Mouse (Mus musculus): ENCODE data around the gene Ptprd. TPM values are rescaled to one million over a fixed set of nuclear protein-coding genes. Genes with fewer than 3 reads are reported as not detected.

Ptprd gene
- polyA plus RNA-seq, 1 experiment from 2014 or later: 76.0 TPM

- ATAC-seq (ENCODE audit: low FRiP score, low TSS enrichment) (no peak), DNase-seq (no peak)
- Histone ChIP-seq H3K9me3 (ENCODE audit: control insufficient read depth, low read length) (no peaks in the 10 kb centered on the region), H3K27ac (replicated peaks; ENCODE audit: low read depth, low read length) (no peak overlapping the region), H3K36me3 (ENCODE audit: control insufficient read depth, insufficient read depth, low read length) (no peaks in the 10 kb centered on the region), H3K4me1 (ENCODE audit: control insufficient read depth, insufficient read depth, low read length) (no peaks in the 10 kb centered on the region), H3K9ac (replicated peaks; ENCODE audit: low read length) (no peak overlapping the region), H3K4me2 (ENCODE audit: low read length) (no peak overlapping the region), H3K4me3 (replicated peaks; ENCODE audit: low read depth, low read length) (no peak overlapping the region), H3K27me3 (ENCODE audit: control insufficient read depth, insufficient read depth, low read length) (no peaks in the 10 kb centered on the region)
- 86% methylated on average over 1 of the region's 1 CpGs for WGBS
Measured at GRCm38 (mm10) chr4:76839016-76839415, 1372.7 kb downstream of the Ptprd start.

DNA sequence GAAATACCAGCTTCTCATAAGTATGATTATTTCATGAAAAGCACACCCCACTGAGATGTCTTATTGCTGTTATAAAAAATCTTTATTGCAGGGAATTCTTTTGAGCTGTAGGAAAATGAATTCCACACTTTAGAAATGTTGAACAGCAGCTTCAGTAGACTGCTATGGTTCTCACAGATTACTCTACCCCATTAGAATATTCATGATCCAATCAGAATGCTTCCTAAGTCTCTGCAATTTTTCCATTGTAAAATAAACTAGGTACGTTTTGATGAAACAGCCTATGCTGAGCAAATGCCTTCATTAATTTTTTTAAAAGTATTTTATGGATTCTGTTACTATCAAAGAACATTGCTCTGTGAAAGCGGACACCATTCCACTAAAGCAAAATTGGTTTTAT is 1399.6 kb downstream of the Ptprd start:
- Histone ChIP-seq H3K36me3 (ENCODE audit: control insufficient read depth, insufficient read depth, low read length) (no peaks in the 10 kb centered on the region), H3K4me2 (ENCODE audit: low read length) (no peak overlapping the region), H3K9ac (replicated peaks; ENCODE audit: low read length) (no peak overlapping the region), H3K4me1 (ENCODE audit: control insufficient read depth, insufficient read depth, low read length) (no peaks in the 10 kb centered on the region), H3K27ac (replicated peaks; ENCODE audit: low read depth, low read length) (no peak overlapping the region), H3K9me3 (ENCODE audit: control insufficient read depth, low read length) (no peaks in the 10 kb centered on the region), H3K27me3 (ENCODE audit: control insufficient read depth, insufficient read depth, low read length) (no peaks in the 10 kb centered on the region), H3K4me3 (replicated peaks; ENCODE audit: low read depth, low read length) (no peak overlapping the region)
- ATAC-seq (ENCODE audit: low FRiP score, low TSS enrichment): no peak
- DNase-seq: no peak
- WGBS: 66% methylated on average over 2 of the region's 2 CpGs

- H3K9me3 ChIP-seq (ENCODE audit: control insufficient read depth, low read length): no peaks in the 10 kb centered on the region
- H3K36me3 ChIP-seq (ENCODE audit: control insufficient read depth, insufficient read depth, low read length): no peaks in the 10 kb centered on the region
- H3K27me3 ChIP-seq (ENCODE audit: control insufficient read depth, insufficient read depth, low read length): no peaks in the 10 kb centered on the region
- no peak overlapping the region for H3K9ac ChIP-seq (replicated peaks; ENCODE audit: low read length)
- no peak overlapping the region for H3K4me2 ChIP-seq (ENCODE audit: low read length)
- 85% methylated on average over 4 of the region's 4 CpGs for WGBS
- H3K4me3 ChIP-seq (replicated peaks; ENCODE audit: low read depth, low read length): no peak overlapping the region
- peaks cover 2% of the 10 kb centered on the region; the same call in 1 of the 2 replicates for H3K4me1 ChIP-seq (ENCODE audit: control insufficient read depth, insufficient read depth, low read length)
- DNase-seq (no peak), ATAC-seq (ENCODE audit: low FRiP score, low TSS enrichment) (no peak)
- no peak overlapping the region for H3K27ac ChIP-seq (replicated peaks; ENCODE audit: low read depth, low read length)
Measured at GRCm38 (mm10) chr4:76802708-76803107, 1409.1 kb downstream of the Ptprd start.

DNA sequence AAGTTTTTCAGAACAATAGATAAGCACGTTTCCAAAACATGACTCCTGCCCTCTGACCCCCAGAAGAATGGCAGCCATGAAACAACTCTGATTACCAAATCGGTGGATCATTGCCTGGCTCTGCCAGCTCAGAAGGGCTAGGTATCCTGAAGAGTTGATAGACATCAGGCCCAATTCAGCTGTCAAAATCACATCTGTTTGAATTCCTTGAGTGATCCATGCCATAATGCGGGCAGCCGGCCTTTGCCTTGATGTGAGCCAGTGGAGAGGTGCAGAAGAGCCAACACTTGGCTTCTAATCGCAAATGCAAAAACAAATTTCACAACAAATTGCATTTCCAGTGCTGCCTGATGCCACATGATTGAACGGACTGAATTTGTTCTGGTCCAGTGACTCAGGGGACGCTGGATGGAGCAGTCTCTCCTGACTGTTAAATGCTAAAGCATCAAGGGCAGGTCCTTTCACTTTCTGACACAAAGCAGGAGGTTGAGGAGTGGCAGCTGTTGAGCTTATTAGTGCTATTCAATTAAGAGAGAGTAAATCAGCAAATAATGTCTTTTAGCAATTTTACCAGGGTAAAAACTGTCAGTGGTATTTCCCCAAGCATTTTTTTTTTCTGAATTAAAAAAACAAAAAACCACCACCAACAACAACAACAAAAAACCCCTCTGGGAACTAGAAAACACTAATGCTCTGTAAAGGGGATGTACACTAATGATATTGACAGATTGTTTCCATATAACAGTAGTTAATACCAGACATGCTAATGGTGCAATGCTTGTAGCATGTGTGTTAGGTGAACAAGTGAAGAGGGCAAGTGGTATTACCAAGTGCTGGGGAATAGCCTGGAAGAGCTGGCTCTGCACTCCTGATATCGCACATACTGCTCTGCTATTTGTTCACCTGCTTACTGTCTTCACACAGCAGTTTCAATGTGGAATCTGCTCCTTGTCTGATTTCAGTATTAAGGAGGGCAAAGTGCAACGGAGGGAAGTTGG is 1413.5 kb downstream of the Ptprd start:
- H3K4me3 ChIP-seq (replicated peaks; ENCODE audit: low read depth, low read length): no peak overlapping the region
- ATAC-seq (ENCODE audit: low FRiP score, low TSS enrichment): no peak
- H3K9me3 ChIP-seq (ENCODE audit: control insufficient read depth, low read length): no peaks in the 10 kb centered on the region
- H3K36me3 ChIP-seq (ENCODE audit: control insufficient read depth, insufficient read depth, low read length): no peaks in the 10 kb centered on the region
- DNase-seq: peak; percentile 38
- peaks cover 2% of the 10 kb centered on the region; the same call in 1 of the 2 replicates for H3K4me1 ChIP-seq (ENCODE audit: control insufficient read depth, insufficient read depth, low read length)
- H3K4me2 ChIP-seq (ENCODE audit: low read length): no peak overlapping the region
- H3K27ac ChIP-seq (replicated peaks; ENCODE audit: low read depth, low read length): no peak overlapping the region
- no peaks in the 10 kb centered on the region for H3K27me3 ChIP-seq (ENCODE audit: control insufficient read depth, insufficient read depth, low read length)
- no peak overlapping the region for H3K9ac ChIP-seq (replicated peaks; ENCODE audit: low read length)
- 24% methylated on average over 9 of the region's 9 CpGs for WGBS

DNA sequence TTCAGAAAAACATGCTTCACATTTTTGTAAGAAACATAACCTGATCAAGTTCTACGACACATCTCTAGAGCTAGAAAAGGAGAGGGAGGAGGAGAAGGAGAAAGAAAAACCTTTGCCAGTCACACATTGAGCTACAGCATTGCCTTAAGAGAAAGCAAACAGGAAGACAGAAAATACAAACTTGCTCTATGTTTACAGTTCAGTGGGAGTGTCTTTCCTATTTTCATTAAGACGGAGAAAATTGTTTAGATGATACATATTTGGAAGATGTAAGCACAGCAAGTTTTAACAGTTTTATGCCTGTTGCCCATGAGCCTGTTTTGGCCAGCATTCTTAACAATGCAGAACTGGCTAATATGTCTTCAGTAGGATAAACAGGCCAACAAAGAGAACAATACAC is 1426.4 kb downstream of the Ptprd start:
- Histone ChIP-seq H3K9ac (replicated peaks; ENCODE audit: low read length) (no peak overlapping the region), H3K9me3 (ENCODE audit: control insufficient read depth, low read length) (no peaks in the 10 kb centered on the region), H3K27me3 (ENCODE audit: control insufficient read depth, insufficient read depth, low read length) (no peaks in the 10 kb centered on the region), H3K4me2 (ENCODE audit: low read length) (no peak overlapping the region), H3K4me1 (ENCODE audit: control insufficient read depth, insufficient read depth, low read length) (no peaks in the 10 kb centered on the region), H3K4me3 (replicated peaks; ENCODE audit: low read depth, low read length) (no peak overlapping the region), H3K27ac (replicated peaks; ENCODE audit: low read depth, low read length) (no peak overlapping the region), H3K36me3 (ENCODE audit: control insufficient read depth, insufficient read depth, low read length) (no peaks in the 10 kb centered on the region)
- DNase-seq: no peak
- no peak for ATAC-seq (ENCODE audit: low FRiP score, low TSS enrichment)
- WGBS: 85% methylated on average over 2 of the region's 2 CpGs

DNA sequence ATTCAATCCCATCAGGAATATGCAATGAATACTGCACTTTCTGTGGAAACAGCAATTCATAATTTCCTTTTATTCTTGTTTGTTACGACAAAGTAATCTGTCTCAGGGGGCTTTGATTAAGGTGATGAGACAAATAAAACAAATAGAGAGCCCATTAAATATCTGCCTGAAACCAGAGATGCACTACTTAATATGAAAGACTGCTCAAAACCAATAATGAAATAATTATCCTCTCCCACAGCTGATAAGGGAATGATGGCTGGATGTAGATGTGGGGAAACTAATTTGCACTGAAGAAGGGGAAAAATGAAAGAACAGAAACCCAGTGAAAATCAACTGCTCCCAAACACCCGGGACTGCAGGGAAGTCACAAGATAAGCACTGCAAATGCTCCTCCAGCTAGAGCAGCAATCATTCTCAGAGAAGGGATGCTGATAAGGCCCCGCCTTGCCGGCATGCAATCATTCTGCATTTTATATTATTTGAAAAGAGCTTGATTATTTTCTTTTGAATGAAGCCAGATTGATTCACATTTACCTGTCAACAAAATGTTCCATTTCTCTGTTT is 1432.1 kb downstream of the Ptprd start:
- peak; percentile 43 for DNase-seq

DNA sequence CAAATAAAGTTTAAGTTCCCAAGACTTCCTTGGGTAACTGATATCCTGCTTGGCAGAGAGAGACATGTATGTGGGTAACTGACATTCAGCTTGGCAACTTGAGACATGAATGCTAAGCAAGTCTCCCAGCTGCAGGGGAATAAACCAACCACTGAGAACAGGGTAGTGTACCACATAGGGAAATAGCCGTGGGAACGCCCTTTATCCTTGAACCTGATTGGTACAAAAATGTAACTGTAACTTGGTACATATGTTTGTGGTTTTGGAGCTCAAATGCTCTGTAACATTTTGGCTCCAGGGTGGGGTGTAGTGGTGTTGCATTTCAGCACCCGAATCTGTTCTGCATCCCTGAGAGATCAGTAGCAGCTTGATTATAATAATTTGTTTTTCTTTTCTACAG is 1444.8 kb downstream of the Ptprd start:
- no peak overlapping the region for H3K27ac ChIP-seq (replicated peaks; ENCODE audit: low read depth, low read length)
- no peaks in the 10 kb centered on the region for H3K27me3 ChIP-seq (ENCODE audit: control insufficient read depth, insufficient read depth, low read length)
- no peaks in the 10 kb centered on the region for H3K9me3 ChIP-seq (ENCODE audit: control insufficient read depth, low read length)
- no peaks in the 10 kb centered on the region for H3K4me1 ChIP-seq (ENCODE audit: control insufficient read depth, insufficient read depth, low read length)
- WGBS: 87% methylated on average over 3 of the region's 3 CpGs
- DNase-seq: no peak
- no peaks in the 10 kb centered on the region for H3K36me3 ChIP-seq (ENCODE audit: control insufficient read depth, insufficient read depth, low read length)
- H3K9ac ChIP-seq (replicated peaks; ENCODE audit: low read length): no peak overlapping the region
- H3K4me3 ChIP-seq (replicated peaks; ENCODE audit: low read depth, low read length): no peak overlapping the region
- no peak overlapping the region for H3K4me2 ChIP-seq (ENCODE audit: low read length)
- no peak for ATAC-seq (ENCODE audit: low FRiP score, low TSS enrichment)

More for the DNA sequence above, 1432.1 kb downstream of the Ptprd start:
- Histone ChIP-seq H3K27me3 (ENCODE audit: control insufficient read depth, insufficient read depth, low read length) (no peaks in the 10 kb centered on the region), H3K4me3 (replicated peaks; ENCODE audit: low read depth, low read length) (no peak overlapping the region), H3K36me3 (ENCODE audit: control insufficient read depth, insufficient read depth, low read length) (no peaks in the 10 kb centered on the region), H3K27ac (replicated peaks; ENCODE audit: low read depth, low read length) (0 out of 2 replicates have a peak overlapping the region, but pooled peaks have one; percentile 6), H3K4me1 (ENCODE audit: control insufficient read depth, insufficient read depth, low read length) (no peaks in the 10 kb centered on the region), H3K4me2 (ENCODE audit: low read length) (no peak overlapping the region), H3K9me3 (ENCODE audit: control insufficient read depth, low read length) (no peaks in the 10 kb centered on the region), H3K9ac (replicated peaks; ENCODE audit: low read length) (no peak overlapping the region)
- ATAC-seq (ENCODE audit: low FRiP score, low TSS enrichment): peak; percentile 17; the same call in 1 of the 2 replicates
- 52% methylated on average over 4 of the region's 4 CpGs for WGBS

GRCm38 (mm10) chr4:76766429-76766828 is 1445.3 kb downstream of the Ptprd start:
- Histone ChIP-seq H3K27me3 (ENCODE audit: control insufficient read depth, insufficient read depth, low read length) (no peaks in the 10 kb centered on the region), H3K36me3 (ENCODE audit: control insufficient read depth, insufficient read depth, low read length) (no peaks in the 10 kb centered on the region), H3K4me1 (ENCODE audit: control insufficient read depth, insufficient read depth, low read length) (no peaks in the 10 kb centered on the region), H3K9me3 (ENCODE audit: control insufficient read depth, low read length) (no peaks in the 10 kb centered on the region), H3K4me2 (ENCODE audit: low read length) (no peak overlapping the region), H3K9ac (replicated peaks; ENCODE audit: low read length) (no peak overlapping the region), H3K4me3 (replicated peaks; ENCODE audit: low read depth, low read length) (no peak overlapping the region), H3K27ac (replicated peaks; ENCODE audit: low read depth, low read length) (no peak overlapping the region)
- ATAC-seq (ENCODE audit: low FRiP score, low TSS enrichment): no peak
- no peak for DNase-seq
- WGBS: 87% methylated on average over 2 of the region's 2 CpGs
